Mouse (Mus musculus): ENCODE results near the gene Unc5c. TPM values are rescaled to one million over a fixed set of nuclear protein-coding genes. Genes with fewer than 3 reads are reported as not detected.

Unc5c gene
- total and polyA plus RNA-seq, 3 experiments, result not detected

GRCm38 (mm10) chr3:141884190-141884589, 419.2 kb downstream of the Unc5c start:
- DNase-seq (ENCODE audit: low read depth, low spot score), result no peak
- Histone ChIP-seq H3K79me2 (ENCODE audit: control insufficient read depth, insufficient read depth, low read length, poor library complexity) (no peaks in the 10 kb centered on the region), H3K9ac (ENCODE audit: control insufficient read depth, low read depth, low read length, poor library complexity, severe bottlenecking) (no peak overlapping the region), H3K27ac (ENCODE audit: control insufficient read depth, low read depth, low read length) (no peak overlapping the region), H3K4me1 (ENCODE audit: control insufficient read depth in 1 of 2, insufficient read depth in 2 of 2, low read length in 2 of 2) (no peaks in the 10 kb centered on the region), H3K27me3 (ENCODE audit: control insufficient read depth in 1 of 2, insufficient read depth in 2 of 2, low read length in 2 of 2) (no peaks in the 10 kb centered on the region), H3K4me3 (ENCODE audit: control insufficient read depth in 1 of 2, insufficient read depth in 1 of 2, low read depth in 2 of 2, low read length in 2 of 2) (no peak overlapping the region), H3K9me3 (replicated peaks; ENCODE audit: insufficient read depth, low read length) (no peaks in the 10 kb centered on the region), H3K36me3 (ENCODE audit: control insufficient read depth in 1 of 2, insufficient read depth in 2 of 2, low read length in 2 of 2) (no peaks in the 10 kb centered on the region)
- TF ChIP-seq POLR2A (IDR thresholded peaks at IDR 0.05; ENCODE audit: control insufficient read depth in 1 of 2, insufficient read depth in 1 of 2, low read depth in 1 of 2, low read length in 2 of 2, poor library complexity in 1 of 2) (no peak), TAL1 (IDR thresholded peaks at IDR 0.05; ENCODE audit: low read length) (no peak), ZKSCAN1 (IDR thresholded peaks at IDR 0.05; ENCODE audit: low read depth, low read length) (no peak), BHLHE40 (IDR thresholded peaks at IDR 0.05; ENCODE audit: borderline replicate concordance, low read depth, low read length) (no peak), POLR2AphosphoS2 (IDR thresholded peaks at IDR 0.05; ENCODE audit: low read length) (no peak), CHD2 (IDR thresholded peaks at IDR 0.05; ENCODE audit: low read length) (no peak)
